Mouse (Mus musculus) neural tube, embryonic 12.5 days (tissue): Measurements from ENCODE around the gene Jpt1. TPM values are rescaled to one million over a fixed set of nuclear protein-coding genes. Genes with fewer than 3 reads are reported as not detected.
"Not testable (repeated sequence)": the region's sequence is repeated elsewhere in the genome, so short reads cannot be mapped to it uniquely, and the experiment has no call there.

Source experiments
- ATAC-seq: fragments of 200-750 bp; cut with Nextera tagmentation; 2 replicates; pipeline ENCODE4 v1.8.0; 2017; ENCODE audit warnings: low read depth, mild to moderate bottlenecking, moderate TSS enrichment, moderate library complexity; ENCODE audit not compliant: low FRiP score
- H3K27ac ChIP-seq: fragments of 300-500 bp; sonication (generic); 2 replicates; pipeline ENCODE4 v1.5.1; 2016
- H3K27me3 ChIP-seq: fragments of 300-500 bp; sonication (generic); replicated peaks from 2 replicates; pipeline ENCODE4 v1.6.1; 2016; ENCODE audit warnings: mild to moderate bottlenecking
- H3K36me3 ChIP-seq: fragments of 300-500 bp; sonication (generic); 2 replicates; pipeline ENCODE4 v1.6.1; 2016; ENCODE audit warnings: mild to moderate bottlenecking
- H3K4me1 ChIP-seq: fragments of 300-500 bp; sonication (generic); 2 replicates; pipeline ENCODE4 v1.6.1; 2016
- H3K4me2 ChIP-seq: fragments of 300-500 bp; sonication (generic); replicated peaks from 2 replicates; pipeline ENCODE4 v1.6.1; 2016; ENCODE audit warnings: mild to moderate bottlenecking
- H3K4me3 ChIP-seq: fragments of 300-500 bp; sonication (generic); 2 replicates; pipeline ENCODE4 v1.5.1; 2016
- H3K9ac ChIP-seq: fragments of 300-500 bp; sonication (generic); 2 replicates; pipeline ENCODE4 v1.6.1; 2016; ENCODE audit warnings: mild to moderate bottlenecking
- H3K9me3 ChIP-seq: fragments of 300-500 bp; sonication (generic); 2 replicates; pipeline ENCODE4 v1.6.1; 2016; ENCODE audit warnings: mild to moderate bottlenecking
- WGBS: fragments of 180-500 bp; shearing (Covaris S2); methylation state at CpG from one replicate; pipeline ENCODE4 v1.1.7; 2016; 5-methylcytosine and 5-hydroxymethylcytosine counted together
- polyA plus RNA-seq: library from polyadenylated mRNA; unstranded; fragments of >200 nt; fragmentation: Nextera tagmentation; extraction: Ambion mirVana; gene quantifications from 2 replicates; pipeline ENCODE4 v1.2.1, GENCODE M21; 2016

Gene Jpt1
- polyA plus RNA-seq, 1 experiment from 2014 or later, result 999 TPM

- H3K4me2 ChIP-seq, result no peak overlapping the region
- no peak for ATAC-seq
- no peaks in the 10 kb centered on the region; the same call in 1 of the 2 replicates for H3K4me1 ChIP-seq
- H3K9ac ChIP-seq, result no peak overlapping the region
- no peak overlapping the region for H3K4me3 ChIP-seq
- no peaks in the 10 kb centered on the region for H3K9me3 ChIP-seq
- H3K27ac ChIP-seq, result no peak overlapping the region
- peaks cover 8% of the 10 kb centered on the region for H3K36me3 ChIP-seq
- WGBS, result 18% methylated on average over 6 of the region's 6 CpGs
- H3K27me3 ChIP-seq, result no peaks in the 10 kb centered on the region
These were observed 30.5 kb downstream of the Jpt1 start for GRCm38 (mm10) chr11:115483726-115484125.

- ATAC-seq, result no peak
These were observed 30.9 kb downstream of the Jpt1 start for GRCm38 (mm10) chr11:115483278-115483677.

GRCm38 (mm10) chr11:115481553-115482259 is 32.5 kb downstream of the Jpt1 start:
- Histone ChIP-seq H3K36me3 (0 out of 2 replicates have a peak, but pooled peaks cover 5% of the 10 kb centered on the region), H3K27ac (no peak overlapping the region), H3K27me3 (no peaks in the 10 kb centered on the region), H3K9ac (no peak overlapping the region), H3K9me3 (no peaks in the 10 kb centered on the region), H3K4me2 (no peak overlapping the region), H3K4me3 (no peak overlapping the region), H3K4me1 (peaks cover 2% of the 10 kb centered on the region; the same call in 1 of the 2 replicates)
- ATAC-seq, result no peak
- WGBS, result 83% methylated on average over 6 of the region's 6 CpGs

More at GRCm38 (mm10) chr11:115483278-115483677, 30.9 kb downstream of the Jpt1 start:
- no peak overlapping the region for H3K4me2 ChIP-seq
- H3K36me3 ChIP-seq, result 0 out of 2 replicates have a peak, but pooled peaks cover 5% of the 10 kb centered on the region
- WGBS, result 71% methylated on average over 11 of the region's 11 CpGs
- H3K4me1 ChIP-seq, result no peaks in the 10 kb centered on the region; the same call in 1 of the 2 replicates
- no peak overlapping the region for H3K4me3 ChIP-seq
- H3K27ac ChIP-seq, result no peak overlapping the region
- no peak overlapping the region for H3K9ac ChIP-seq
- H3K27me3 ChIP-seq, result no peaks in the 10 kb centered on the region
- H3K9me3 ChIP-seq, result no peaks in the 10 kb centered on the region

GRCm38 (mm10) chr11:115478296-115478938 is 35.8 kb downstream of the Jpt1 start:
- H3K4me1 ChIP-seq, result peaks cover 21% of the 10 kb centered on the region
- H3K4me2 ChIP-seq, result no peak overlapping the region
- no peak for ATAC-seq
- no peaks in the 10 kb centered on the region for H3K9me3 ChIP-seq
- no peak overlapping the region for H3K27ac ChIP-seq
- H3K36me3 ChIP-seq, result no peaks in the 10 kb centered on the region
- no peaks in the 10 kb centered on the region for H3K27me3 ChIP-seq
- no peak overlapping the region for H3K9ac ChIP-seq
- WGBS, result 88% methylated on average over 9 of the region's 9 CpGs
- no peak overlapping the region for H3K4me3 ChIP-seq

GRCm38 (mm10) chr11:115477388-115477787 is 36.8 kb downstream of the Jpt1 start:
- ATAC-seq, H3K27ac ChIP-seq, H3K4me2 ChIP-seq, H3K9me3 ChIP-seq, H3K4me3 ChIP-seq, H3K27me3 ChIP-seq, H3K36me3 ChIP-seq, H3K9ac ChIP-seq: not testable (repeated sequence)
- H3K4me1 ChIP-seq, result peaks cover 24% of the 10 kb centered on the region
- 86% methylated on average over 7 of the region's 7 CpGs for WGBS

GRCm38 (mm10) chr11:115476630-115477029 is 37.6 kb downstream of the Jpt1 start:
- ATAC-seq, H3K9ac ChIP-seq, H3K27me3 ChIP-seq, H3K9me3 ChIP-seq, H3K4me3 ChIP-seq, H3K36me3 ChIP-seq, H3K27ac ChIP-seq: not testable (repeated sequence)
- peaks cover 24% of the 10 kb centered on the region for H3K4me1 ChIP-seq
- WGBS, result 86% methylated on average over 4 of the region's 4 CpGs
- H3K4me2 ChIP-seq, result peak overlapping the region; percentile 98

GRCm38 (mm10) chr11:115475758-115476237 is 38.4 kb downstream of the Jpt1 start:
- H3K36me3 ChIP-seq, result no peaks in the 10 kb centered on the region
- H3K4me2 ChIP-seq, result peak overlapping the region; percentile 98
- 6% methylated on average over 28 of the region's 28 CpGs for WGBS
- H3K4me3 ChIP-seq, result peak overlapping the region; percentile 82
- H3K4me1 ChIP-seq, result peaks cover 24% of the 10 kb centered on the region
- no peaks in the 10 kb centered on the region for H3K9me3 ChIP-seq
- no peak overlapping the region for H3K27ac ChIP-seq
- H3K27me3 ChIP-seq, result no peaks in the 10 kb centered on the region
- ATAC-seq, result no peak
- peak overlapping the region; percentile 79 for H3K9ac ChIP-seq

- H3K9ac ChIP-seq, result peak within 1 kb of the TSS; percentile 79
- WGBS, result under 1% methylated on average over 26 of the region's 26 CpGs
- H3K4me2 ChIP-seq, result peak within 1 kb of the TSS; percentile 98
- no peaks in the 10 kb centered on the region for H3K9me3 ChIP-seq
- ATAC-seq, result peak; percentile 95
- H3K27me3 ChIP-seq, result no peaks in the 10 kb centered on the region
- peak within 1 kb of the TSS; percentile 17; the same call in 1 of the 2 replicates for H3K27ac ChIP-seq
- no peaks in the 10 kb centered on the region for H3K36me3 ChIP-seq
- H3K4me3 ChIP-seq, result peak within 1 kb of the TSS; percentile 82
- peaks cover 24% of the 10 kb centered on the region for H3K4me1 ChIP-seq
These were observed 39.0 kb downstream of the Jpt1 start, which contains the start of gene Armc7 for GRCm38 (mm10) chr11:115475025-115475757. Gene Armc7 (plus strand): TSS chr11:115475667.

- Histone ChIP-seq H3K4me2 (peak overlapping the region; percentile 3; the same call in 1 of the 2 replicates), H3K4me1 (peaks cover 24% of the 10 kb centered on the region), H3K9me3 (no peaks in the 10 kb centered on the region), H3K27ac (no peak overlapping the region), H3K4me3 (no peak overlapping the region), H3K9ac (no peak overlapping the region), H3K27me3 (no peaks in the 10 kb centered on the region), H3K36me3 (no peaks in the 10 kb centered on the region)
- 23% methylated on average over 15 of the region's 15 CpGs for WGBS
- ATAC-seq, result no peak
These were observed 40.4 kb downstream of the Jpt1 start for GRCm38 (mm10) chr11:115473626-115474275.

- Histone ChIP-seq H3K9ac (no peak overlapping the region), H3K9me3 (no peaks in the 10 kb centered on the region), H3K4me3 (no peak overlapping the region), H3K27me3 (no peaks in the 10 kb centered on the region), H3K36me3 (no peaks in the 10 kb centered on the region), H3K27ac (no peak overlapping the region), H3K4me2 (no peak overlapping the region), H3K4me1 (peaks cover 30% of the 10 kb centered on the region)
- WGBS, result 88% methylated on average over 7 of the region's 7 CpGs
- ATAC-seq, result no peak
These were observed 42.0 kb downstream of the Jpt1 start for GRCm38 (mm10) chr11:115472183-115472582.

GRCm38 (mm10) chr11:115467217-115467618 is 47.0 kb downstream of the Jpt1 start:
- no peaks in the 10 kb centered on the region for H3K36me3 ChIP-seq
- no peak overlapping the region for H3K9ac ChIP-seq
- H3K4me2 ChIP-seq, result no peak overlapping the region
- no peaks in the 10 kb centered on the region for H3K27me3 ChIP-seq
- no peaks in the 10 kb centered on the region for H3K9me3 ChIP-seq
- no peak overlapping the region for H3K4me3 ChIP-seq
- no peak overlapping the region for H3K27ac ChIP-seq
- WGBS, result 42% methylated on average over 4 of the region's 4 CpGs
- ATAC-seq, result no peak
- H3K4me1 ChIP-seq, result peaks cover 8% of the 10 kb centered on the region; the same call in 1 of the 2 replicates
